Mouse (Mus musculus): ENCODE measurements around the gene Rabgef1. TPM values are rescaled to one million over a fixed set of nuclear protein-coding genes. Genes with fewer than 3 reads are reported as not detected.

Rabgef1 gene
- total RNA-seq, 2 experiments from 2014 or later, result 18.8 to 24.0 TPM

- peak; percentile 63 for ATAC-seq (replicated peaks; ENCODE audit: poor library complexity, severe bottlenecking)
These were observed 33.9 kb downstream of the Rabgef1 start for GRCm38 (mm10) chr5:130205441-130206023.

GRCm38 (mm10) chr5:130207299-130207698 lies 35.7 kb downstream of the Rabgef1 start:
- no peak for ATAC-seq (replicated peaks; ENCODE audit: poor library complexity, severe bottlenecking)

- no peak for ATAC-seq (replicated peaks; ENCODE audit: poor library complexity, severe bottlenecking)
These were observed 41.4 kb downstream of the Rabgef1 start for GRCm38 (mm10) chr5:130212956-130213355.

- ATAC-seq (replicated peaks; ENCODE audit: poor library complexity, severe bottlenecking), result no peak
These were observed 45.2 kb downstream of the Rabgef1 start, which contains the start of gene Tmem248 for GRCm38 (mm10) chr5:130216781-130217180. Tmem248 (plus strand) TSS chr5:130217081.

- no peak for ATAC-seq (replicated peaks; ENCODE audit: poor library complexity, severe bottlenecking)
These were observed 45.8 kb downstream of the Rabgef1 start for GRCm38 (mm10) chr5:130217406-130217805.

GRCm38 (mm10) chr5:130218336-130218735 lies 46.7 kb downstream of the Rabgef1 start:
- no peak for ATAC-seq (replicated peaks; ENCODE audit: poor library complexity, severe bottlenecking)

GRCm38 (mm10) chr5:130221316-130221715 lies 49.7 kb downstream of the Rabgef1 start:
- no peak for ATAC-seq (replicated peaks; ENCODE audit: poor library complexity, severe bottlenecking)

- ATAC-seq (replicated peaks; ENCODE audit: poor library complexity, severe bottlenecking), result peak; percentile 52
These were observed 50.2 kb downstream of the Rabgef1 start for GRCm38 (mm10) chr5:130221760-130222145.

GRCm38 (mm10) chr5:130222146-130223004 lies 50.8 kb downstream of the Rabgef1 start:
- ATAC-seq (replicated peaks; ENCODE audit: poor library complexity, severe bottlenecking), result peak; percentile 87

GRCm38 (mm10) chr5:130226790-130227189 lies 55.2 kb downstream of the Rabgef1 start:
- ATAC-seq (replicated peaks; ENCODE audit: poor library complexity, severe bottlenecking), result no peak

GRCm38 (mm10) chr5:130228120-130228519 lies 56.5 kb downstream of the Rabgef1 start:
- ATAC-seq (replicated peaks; ENCODE audit: poor library complexity, severe bottlenecking), result peak; percentile 70

- peak; percentile 89 for ATAC-seq (replicated peaks; ENCODE audit: poor library complexity, severe bottlenecking)
These were observed 64.7 kb downstream of the Rabgef1 start for GRCm38 (mm10) chr5:130236302-130236701.

- no peak for ATAC-seq (replicated peaks; ENCODE audit: poor library complexity, severe bottlenecking)
These were observed 67.6 kb downstream of the Rabgef1 start for GRCm38 (mm10) chr5:130239236-130239635.

GRCm38 (mm10) chr5:130239856-130240255 lies 68.3 kb downstream of the Rabgef1 start:
- ATAC-seq (replicated peaks; ENCODE audit: poor library complexity, severe bottlenecking), result no peak

GRCm38 (mm10) chr5:130241426-130241825 lies 69.8 kb downstream of the Rabgef1 start:
- ATAC-seq (replicated peaks; ENCODE audit: poor library complexity, severe bottlenecking), result no peak

GRCm38 (mm10) chr5:130247823-130248222 lies 76.2 kb downstream of the Rabgef1 start:
- peak; percentile 59 for ATAC-seq (replicated peaks; ENCODE audit: poor library complexity, severe bottlenecking)

- ATAC-seq (replicated peaks; ENCODE audit: poor library complexity, severe bottlenecking), result peak; percentile 8; the same call in 1 of the 2 replicates
These were observed 82.8 kb downstream of the Rabgef1 start for GRCm38 (mm10) chr5:130254164-130255016.

- peak; percentile 72 for ATAC-seq (replicated peaks; ENCODE audit: poor library complexity, severe bottlenecking)
These were observed 83.6 kb downstream of the Rabgef1 start, which contains the start of the genes Sbds and Tyw1 for GRCm38 (mm10) chr5:130255017-130255720. Sbds (minus strand) TSS chr5:130255530. Tyw1 (plus strand) TSS chr5:130255619.

GRCm38 (mm10) chr5:130255799-130256525 lies 84.4 kb downstream of the Rabgef1 start:
- ATAC-seq (replicated peaks; ENCODE audit: poor library complexity, severe bottlenecking), result 0 out of 2 replicates have a peak, but pooled peaks have one; percentile 1

Measured in granulocyte monocyte progenitor cell, adult 5-6 weeks (primary cell).